Mouse (Mus musculus) activated CD4-positive, CD25-positive, alpha-beta regulatory T cell (primary cell): Measurements from ENCODE around the gene Rims4. TPM values are rescaled to one million over a fixed set of nuclear protein-coding genes. Genes with fewer than 3 reads are reported as not detected.

ENCODE experiments used
- polyA plus RNA-seq, 2 experiments: library from polyadenylated mRNA; unstranded; fragments of 100-300 nt; shearing (Covaris generic); gene quantifications; one replicate each; pipeline ENCODE4 v1.2.1; 2017

Gene Rims4
- polyA plus RNA-seq = not detected

DNA sequence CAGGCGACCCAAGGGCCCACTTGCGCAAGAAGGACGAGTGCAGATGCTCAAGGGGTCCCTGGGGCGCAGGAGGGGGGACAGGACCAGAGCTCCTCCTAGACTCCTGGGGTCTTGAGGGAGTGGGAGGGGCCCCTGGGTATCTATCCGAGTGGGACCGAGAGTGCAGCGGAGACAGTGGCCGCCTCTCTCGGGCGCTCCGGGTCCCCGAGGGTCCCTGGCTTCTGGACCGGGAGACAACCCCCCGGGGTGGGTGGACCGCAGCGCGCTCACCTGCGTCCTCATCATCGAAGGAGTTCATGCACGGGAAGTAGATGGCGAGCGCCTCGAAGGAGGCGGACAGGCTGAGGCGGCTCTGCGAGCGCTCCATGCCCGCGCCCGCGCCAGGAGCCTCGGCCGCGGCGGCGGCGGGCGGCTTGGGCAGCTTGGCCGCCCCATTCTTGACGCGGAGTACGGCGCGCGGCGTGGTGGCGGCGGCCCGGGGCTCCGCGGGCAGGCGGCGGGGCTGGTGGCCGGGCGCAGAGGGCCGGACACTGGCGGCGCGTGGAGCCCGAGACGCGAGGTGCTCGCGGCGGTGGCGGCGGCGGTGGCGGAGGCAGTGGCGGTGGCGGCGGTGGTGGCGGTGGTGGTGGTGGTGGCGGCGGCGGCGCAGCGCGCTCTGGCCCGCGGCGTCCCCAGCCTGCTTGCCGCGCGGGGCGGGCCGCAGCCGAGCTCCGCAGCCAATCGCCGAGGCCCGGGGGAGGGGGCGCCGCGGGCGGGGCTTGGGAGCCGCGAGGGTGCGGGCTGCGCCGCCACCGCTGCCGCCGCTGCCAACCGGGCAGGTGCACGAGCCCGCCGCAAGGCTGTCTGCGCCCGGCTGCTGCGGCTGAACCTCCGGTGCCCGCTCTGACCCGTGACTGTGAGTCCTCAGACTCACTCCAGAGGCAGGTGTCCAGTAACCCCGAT is at the start of gene Rims4:
TSS of gene Rims4 (minus strand) at position 367 of the 942 bp plus-strand sequence.

DNA sequence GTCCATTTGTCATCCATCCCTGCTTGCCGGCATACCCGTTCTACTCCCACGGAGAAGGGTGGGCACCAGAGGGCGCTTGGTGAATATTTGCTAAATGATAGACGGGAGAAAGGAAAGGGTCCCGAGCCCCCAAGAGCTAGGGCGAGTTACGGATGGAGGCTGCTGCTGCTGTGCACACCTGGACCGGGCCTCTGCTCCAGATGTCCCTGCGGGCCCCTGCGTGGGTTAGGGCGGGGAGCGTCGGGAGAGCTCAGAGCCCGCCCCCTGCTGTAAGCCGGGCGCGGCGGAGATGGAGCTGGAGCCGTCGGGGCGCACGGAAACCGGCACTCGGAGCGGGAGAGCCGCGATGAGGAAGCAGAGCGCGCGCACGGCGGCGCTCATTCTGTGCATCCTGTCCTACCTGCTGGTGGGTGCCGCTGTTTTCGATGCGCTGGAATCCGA is 65.0 kb downstream of the Rims4 start, which contains the start of gene Kcnk15:
TSS of gene Kcnk15 (plus strand) at position 191 of the 441 bp plus-strand sequence.

DNA sequence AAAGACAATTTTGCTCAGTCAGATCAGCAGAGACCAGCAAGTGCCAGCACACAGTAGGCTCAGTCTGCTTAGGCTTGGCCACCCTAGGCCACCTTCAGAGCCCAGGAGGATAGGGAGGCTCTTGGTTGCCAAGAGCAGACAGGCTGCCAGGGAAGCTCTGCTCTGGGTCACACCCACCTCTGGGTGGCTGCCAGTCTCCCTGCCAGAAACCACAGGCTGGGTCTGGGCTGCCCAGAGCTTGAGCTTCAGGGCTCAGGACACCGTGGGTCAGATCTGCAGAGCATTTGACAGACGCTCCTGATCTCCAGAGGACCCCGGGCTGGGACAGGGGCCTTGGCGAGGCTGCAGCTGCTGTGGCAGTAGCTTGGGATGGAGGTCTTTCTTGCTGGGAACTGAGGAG is 97.9 kb downstream of the Rims4 start, which contains the start of gene Ccn5:
TSS of gene Ccn5 (plus strand) at position 255 of the 400 bp plus-strand sequence.

Other genes starting within 250 kb of the Rims4 start
- gene Ada, start 168.4 kb downstream of the Rims4 start, polyA plus RNA-seq = 10 to 100 TPM; 12.5 to 13.2 TPM
- not detected for gene Ccn5, start 97.8 kb downstream of the Rims4 start, polyA plus RNA-seq
- gene Kcnk15, start 65.0 kb downstream of the Rims4 start, polyA plus RNA-seq = not detected
- gene Ywhab, start 76.3 kb upstream of the Rims4 start, polyA plus RNA-seq = 100 to 1,000 TPM; 188 to 246 TPM
- gene Pabpc1l, start 106.8 kb upstream of the Rims4 start, polyA plus RNA-seq = 1 to 10 TPM; 2.2 to 3.8 TPM
- 100 to 1,000 TPM; 186 to 204 TPM for gene Stk4, start 151.6 kb upstream of the Rims4 start, polyA plus RNA-seq
- 100 to 1,000 TPM; 109 to 134 TPM for gene Tomm34, start 152.5 kb upstream of the Rims4 start, polyA plus RNA-seq